Mouse (Mus musculus) stomach, embryonic 16.5 days (tissue): ENCODE data around the gene Camk2b. TPM values are rescaled to one million over a fixed set of nuclear protein-coding genes. Genes with fewer than 3 reads are reported as not detected.

Experiments used
- ATAC-seq: fragments of 200-750 bp; cut with Nextera tagmentation; 2 replicates; pipeline ENCODE4 v1.8.0; 2017; ENCODE audit warnings: moderate number of reproducible peaks, moderate TSS enrichment; ENCODE audit not compliant: insufficient read depth, low FRiP score
- H3K27ac ChIP-seq: fragments of 300-500 bp; sonication (generic); 2 replicates; pipeline ENCODE4 v1.5.1; 2014; ENCODE audit warnings: low read length
- H3K27me3 ChIP-seq: fragments of 300-500 bp; sonication (generic); 2 replicates; pipeline ENCODE4 v1.6.1; 2014; ENCODE audit warnings: low read length, control low read depth, mixed read lengths; ENCODE audit not compliant: control insufficient read depth, insufficient read depth
- H3K36me3 ChIP-seq: fragments of 300-500 bp; sonication (generic); 2 replicates; pipeline ENCODE4 v1.6.1; 2014; ENCODE audit warnings: low read length; ENCODE audit not compliant: control insufficient read depth, insufficient read depth
- H3K4me1 ChIP-seq: fragments of 300-500 bp; sonication (generic); 2 replicates; pipeline ENCODE4 v1.6.1; 2014; ENCODE audit warnings: low read length, control low read depth, mixed read lengths; ENCODE audit not compliant: control insufficient read depth, insufficient read depth
- H3K4me2 ChIP-seq: fragments of 300-500 bp; sonication (generic); 2 replicates; pipeline ENCODE4 v1.6.1; 2014; ENCODE audit warnings: low read depth, low read length, mixed read lengths
- H3K4me3 ChIP-seq: fragments of 300-500 bp; sonication (generic); replicated peaks from 2 replicates; pipeline ENCODE4 v1.5.1; 2014; ENCODE audit warnings: mild to moderate bottlenecking, low read length
- H3K9ac ChIP-seq: fragments of 300-500 bp; sonication (generic); 2 replicates; pipeline ENCODE4 v1.6.1; 2014; ENCODE audit warnings: low read length
- H3K9me3 ChIP-seq: fragments of 300-500 bp; sonication (generic); replicated peaks from 2 replicates; pipeline ENCODE4 v1.6.1; 2016; ENCODE audit warnings: low read length, control low read depth; ENCODE audit not compliant: control insufficient read depth
- WGBS: fragments of 180-500 bp; shearing (Covaris S2); extraction: QIAGEN DNeasy Blood & Tissue Kit; methylation state at CpG from one replicate; pipeline ENCODE4 v1.1.7; 2014; 5-methylcytosine and 5-hydroxymethylcytosine counted together
- polyA plus RNA-seq: library from polyadenylated mRNA; unstranded; fragments of >200 nt; fragmentation: Nextera tagmentation; extraction: Ambion mirVana; gene quantifications from 2 replicates; pipeline ENCODE4 v1.2.1, GENCODE M21; 2015

The Camk2b gene
- polyA plus RNA-seq, 1 experiment from 2014 or later: 6.0 TPM

- Histone ChIP-seq H3K4me2 (no peak overlapping the region), H3K36me3 (no peaks in the 10 kb centered on the region), H3K9me3 (no peaks in the 10 kb centered on the region), H3K9ac (no peak overlapping the region), H3K4me1 (no peaks in the 10 kb centered on the region), H3K27me3 (no peaks in the 10 kb centered on the region), H3K27ac (no peak overlapping the region), H3K4me3 (no peak overlapping the region)
- 88% methylated on average over 5 of the region's 5 CpGs for WGBS
- ATAC-seq: no peak
Observed at GRCm38 (mm10) chr11:5983629-5984028, 82.5 kb downstream of the Camk2b start.

GRCm38 (mm10) chr11:5981323-5981722 lies 84.8 kb downstream of the Camk2b start:
- WGBS: 87% methylated on average over 7 of the region's 7 CpGs
- Histone ChIP-seq H3K27me3 (no peaks in the 10 kb centered on the region), H3K36me3 (no peaks in the 10 kb centered on the region)

DNA sequence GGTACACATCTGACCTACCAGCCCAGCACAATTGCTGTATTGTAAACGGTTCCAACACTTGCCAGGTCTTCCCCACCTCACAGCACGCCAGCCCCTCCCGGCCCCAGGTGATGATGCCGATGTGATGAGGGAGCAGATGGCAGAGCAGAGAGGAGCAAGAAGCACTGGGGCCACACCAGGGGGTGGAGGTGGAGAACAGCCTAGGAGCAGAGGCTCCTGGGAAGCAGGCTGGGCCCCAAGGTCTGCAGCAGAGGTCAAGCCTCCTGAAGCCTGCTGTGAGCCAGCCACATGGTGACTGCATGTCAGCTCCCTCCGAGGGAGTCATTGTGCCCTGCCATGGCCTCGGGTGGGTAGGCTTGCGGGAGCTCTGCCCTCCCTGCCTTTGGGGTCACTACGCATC lies 85.6 kb downstream of the Camk2b start:
- Histone ChIP-seq H3K27ac (no peak overlapping the region), H3K36me3 (no peaks in the 10 kb centered on the region), H3K27me3 (no peaks in the 10 kb centered on the region), H3K4me2 (no peak overlapping the region), H3K9me3 (no peaks in the 10 kb centered on the region), H3K4me3 (no peak overlapping the region), H3K9ac (no peak overlapping the region), H3K4me1 (no peaks in the 10 kb centered on the region)
- no peak for ATAC-seq
- 65% methylated on average over 8 of the region's 8 CpGs for WGBS

More at GRCm38 (mm10) chr11:5981323-5981722, 84.8 kb downstream of the Camk2b start:
- no peaks in the 10 kb centered on the region for H3K4me1 ChIP-seq
- H3K9me3 ChIP-seq: no peaks in the 10 kb centered on the region
- H3K4me2 ChIP-seq: no peak overlapping the region
- no peak for ATAC-seq
- H3K4me3 ChIP-seq: no peak overlapping the region
- no peak overlapping the region for H3K9ac ChIP-seq
- no peak overlapping the region for H3K27ac ChIP-seq

- H3K36me3 ChIP-seq: no peaks in the 10 kb centered on the region
- no peak overlapping the region for H3K9ac ChIP-seq
- WGBS: 87% methylated on average over 2 of the region's 2 CpGs
- no peak overlapping the region for H3K4me2 ChIP-seq
- H3K4me1 ChIP-seq: no peaks in the 10 kb centered on the region
- no peaks in the 10 kb centered on the region for H3K27me3 ChIP-seq
- H3K4me3 ChIP-seq: no peak overlapping the region
- no peaks in the 10 kb centered on the region for H3K9me3 ChIP-seq
- no peak for ATAC-seq
- no peak overlapping the region for H3K27ac ChIP-seq
Observed at GRCm38 (mm10) chr11:5980108-5980507, 86.1 kb downstream of the Camk2b start.

DNA sequence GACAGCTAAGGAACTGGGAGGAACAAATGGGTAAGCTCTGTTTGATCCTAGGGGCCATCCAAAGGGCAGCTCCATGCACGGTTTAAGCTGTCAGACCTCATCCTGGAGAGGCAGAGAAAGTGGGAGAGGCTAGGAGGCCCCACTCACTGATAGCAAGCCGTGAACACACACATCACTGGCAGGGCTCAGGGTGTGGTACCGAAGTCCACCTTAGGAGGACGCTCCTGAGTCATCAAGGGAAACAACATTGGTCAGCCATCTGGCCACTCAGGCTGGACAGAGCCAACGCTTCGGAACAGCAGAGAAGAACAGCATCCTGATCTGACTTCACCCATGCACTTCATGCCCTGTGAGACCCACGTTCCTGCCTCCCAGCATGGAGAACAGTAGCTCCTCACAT lies 87.1 kb downstream of the Camk2b start:
- WGBS: 65% methylated on average over 7 of the region's 7 CpGs
- ATAC-seq: no peak
- no peak overlapping the region for H3K9ac ChIP-seq
- H3K4me3 ChIP-seq: no peak overlapping the region
- no peaks in the 10 kb centered on the region for H3K36me3 ChIP-seq
- no peaks in the 10 kb centered on the region for H3K27me3 ChIP-seq
- no peaks in the 10 kb centered on the region for H3K4me1 ChIP-seq
- no peak overlapping the region for H3K27ac ChIP-seq
- H3K9me3 ChIP-seq: no peaks in the 10 kb centered on the region
- H3K4me2 ChIP-seq: no peak overlapping the region

- H3K27ac ChIP-seq: no peak overlapping the region
- no peak overlapping the region for H3K4me2 ChIP-seq
- H3K9me3 ChIP-seq: no peaks in the 10 kb centered on the region
- no peaks in the 10 kb centered on the region for H3K36me3 ChIP-seq
- H3K27me3 ChIP-seq: no peaks in the 10 kb centered on the region
- ATAC-seq: 0 out of 2 replicates have a peak, but pooled peaks have one; percentile 7
- no peak overlapping the region for H3K4me3 ChIP-seq
- H3K9ac ChIP-seq: no peak overlapping the region
- 11% methylated on average over 9 of the region's 9 CpGs for WGBS
- peaks cover 5% of the 10 kb centered on the region for H3K4me1 ChIP-seq
Observed at GRCm38 (mm10) chr11:5976106-5976505, 90.1 kb downstream of the Camk2b start.

- no peak overlapping the region for H3K9ac ChIP-seq
- H3K4me1 ChIP-seq: peaks cover 5% of the 10 kb centered on the region
- no peaks in the 10 kb centered on the region for H3K27me3 ChIP-seq
- H3K36me3 ChIP-seq: no peaks in the 10 kb centered on the region
- WGBS: 60% methylated on average over 2 of the region's 2 CpGs
- no peak overlapping the region for H3K27ac ChIP-seq
- H3K4me2 ChIP-seq: no peak overlapping the region
- H3K4me3 ChIP-seq: no peak overlapping the region
- no peaks in the 10 kb centered on the region for H3K9me3 ChIP-seq
- ATAC-seq: no peak
Observed at GRCm38 (mm10) chr11:5975068-5975467, 91.1 kb downstream of the Camk2b start.

DNA sequence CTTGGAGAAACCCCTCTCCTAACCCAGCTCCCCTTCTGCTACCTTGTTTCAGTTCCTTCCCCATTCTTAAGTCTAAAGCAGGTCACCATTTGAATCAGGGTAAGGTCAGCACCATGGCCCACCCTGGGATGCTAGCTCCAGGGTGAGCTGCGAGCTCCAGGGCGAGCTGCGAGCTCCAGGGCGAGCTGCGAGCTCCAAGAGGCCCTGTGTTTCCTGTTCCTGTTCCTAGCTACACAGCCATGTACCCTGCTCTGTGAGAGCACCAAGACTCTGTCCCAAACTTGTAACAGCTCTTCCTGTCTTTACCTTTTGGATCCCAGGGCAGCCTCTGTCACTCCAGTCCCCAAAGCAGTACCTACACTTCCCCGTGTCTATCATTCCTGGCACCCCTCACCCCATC lies 92.1 kb downstream of the Camk2b start:
- no peak for ATAC-seq
- H3K9ac ChIP-seq: no peak overlapping the region
- H3K27me3 ChIP-seq: no peaks in the 10 kb centered on the region
- no peaks in the 10 kb centered on the region for H3K9me3 ChIP-seq
- H3K4me1 ChIP-seq: peaks cover 5% of the 10 kb centered on the region
- WGBS: 77% methylated on average over 6 of the region's 6 CpGs
- H3K4me2 ChIP-seq: no peak overlapping the region
- H3K27ac ChIP-seq: no peak overlapping the region
- H3K36me3 ChIP-seq: no peaks in the 10 kb centered on the region
- no peak overlapping the region for H3K4me3 ChIP-seq

DNA sequence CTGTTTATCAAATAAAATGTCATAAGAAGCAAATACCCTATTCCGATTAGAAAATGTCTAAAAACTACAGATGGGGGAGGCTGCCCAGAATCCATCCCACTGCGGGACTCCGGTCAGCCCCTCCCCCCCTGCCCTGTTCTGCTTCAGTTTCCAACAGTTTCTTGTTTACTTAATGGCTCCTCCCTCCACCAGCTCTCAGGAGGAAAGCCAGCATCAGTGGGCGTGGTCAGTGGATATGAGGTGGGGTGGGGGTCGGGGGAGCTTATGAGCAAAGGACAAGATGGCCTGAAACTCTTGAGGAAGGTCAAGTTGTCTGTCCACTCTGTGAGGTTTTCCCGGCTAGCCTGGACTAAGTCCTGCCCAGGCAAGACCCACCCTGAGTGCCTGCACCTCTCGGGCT lies 93.0 kb downstream of the Camk2b start:
- no peak overlapping the region for H3K27ac ChIP-seq
- no peak for ATAC-seq
- no peak overlapping the region for H3K4me2 ChIP-seq

DNA sequence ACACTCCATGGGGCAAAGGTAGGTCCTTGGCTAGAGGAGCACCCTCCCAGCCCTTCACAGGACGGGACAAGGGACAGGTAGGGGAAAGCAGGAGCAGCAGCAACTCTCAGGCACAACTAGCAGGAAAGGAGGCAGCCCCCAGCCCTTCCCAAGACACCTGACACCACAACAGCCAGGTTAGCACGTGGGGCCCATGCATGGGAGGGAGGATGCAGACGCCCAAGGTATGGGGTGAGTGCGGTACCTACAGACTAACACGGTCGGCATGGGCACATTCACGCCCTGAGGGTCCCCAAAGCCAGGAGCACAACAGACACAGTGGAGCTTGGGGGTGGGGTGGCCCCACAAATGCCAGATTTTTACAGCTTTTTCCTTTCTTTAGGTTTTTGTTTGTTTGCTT lies 95.0 kb downstream of the Camk2b start:
- H3K36me3 ChIP-seq: peaks cover 4% of the 10 kb centered on the region; the same call in 1 of the 2 replicates
- H3K9ac ChIP-seq: no peak overlapping the region
- no peak overlapping the region for H3K4me3 ChIP-seq
- no peak overlapping the region for H3K4me2 ChIP-seq
- no peaks in the 10 kb centered on the region for H3K27me3 ChIP-seq
- WGBS: 51% methylated on average over 7 of the region's 7 CpGs
- H3K4me1 ChIP-seq: peaks cover 5% of the 10 kb centered on the region
- H3K9me3 ChIP-seq: no peaks in the 10 kb centered on the region
- no peak for ATAC-seq
- H3K27ac ChIP-seq: no peak overlapping the region

More for the DNA sequence above, 93.0 kb downstream of the Camk2b start:
- Histone ChIP-seq H3K9me3 (no peaks in the 10 kb centered on the region), H3K4me3 (no peak overlapping the region), H3K9ac (no peak overlapping the region), H3K36me3 (no peaks in the 10 kb centered on the region), H3K27me3 (no peaks in the 10 kb centered on the region), H3K4me1 (peaks cover 5% of the 10 kb centered on the region)
- WGBS: 21% methylated on average over 7 of the region's 7 CpGs
